Mouse (Mus musculus): Measurements from ENCODE around the gene Sdhaf3. TPM values are rescaled to one million over a fixed set of nuclear protein-coding genes. Genes with fewer than 3 reads are reported as not detected.
"Not testable (repeated sequence)": the region's sequence is repeated elsewhere in the genome, so short reads cannot be mapped to it uniquely, and the experiment has no call there.

Gene Sdhaf3
- total RNA-seq (2015; ENCODE audit: low replicate concordance) = 0.63 TPM in 1 of 2 replicates, not detected in the other
- total RNA-seq (2017; ENCODE audit: low replicate concordance) = 0.70 TPM in 1 of 2 replicates, not detected in the other

DNA sequence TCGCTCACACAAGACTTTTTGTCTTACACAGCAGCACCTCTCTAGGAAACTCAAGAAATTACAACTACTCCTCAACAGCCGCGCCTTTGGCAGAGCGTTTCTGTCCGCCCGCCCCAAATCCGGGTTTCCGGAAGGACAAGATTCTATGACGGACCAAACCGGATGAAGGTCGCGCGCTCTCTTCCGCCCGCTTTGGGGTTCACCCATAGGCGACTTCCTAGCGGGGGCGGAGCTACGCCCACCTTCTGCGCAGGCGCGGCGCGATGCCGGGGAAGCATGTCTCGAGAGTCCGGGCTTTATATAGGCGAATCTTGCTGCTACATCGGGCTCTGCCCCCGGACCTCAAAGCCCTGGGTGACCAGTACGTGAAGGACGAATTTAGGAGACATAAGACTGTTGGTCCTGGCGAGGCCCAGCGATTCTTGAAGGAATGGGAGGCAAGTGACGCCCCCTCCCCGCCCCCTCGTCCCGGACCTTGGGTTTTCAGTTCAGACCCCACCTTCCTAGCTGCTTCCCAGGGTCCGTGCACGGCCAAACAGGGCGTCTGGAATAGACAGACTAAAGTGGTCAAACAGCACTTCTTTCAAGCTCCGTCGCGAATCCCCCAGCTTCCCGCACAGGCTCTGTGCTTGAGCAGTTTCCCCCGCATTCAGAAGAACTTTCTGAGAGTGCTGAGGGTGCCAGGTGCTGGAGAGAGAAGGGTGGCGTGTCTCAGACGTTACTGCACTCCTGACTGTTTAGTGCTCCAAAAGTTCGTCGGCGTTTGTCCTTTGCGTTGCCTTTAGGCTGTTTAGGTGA lies at the start of gene Sdhaf3:
Sdhaf3 (plus strand) TSS at position 241 of the 798 bp plus-strand sequence.
- ATAC-seq (replicated peaks; ENCODE audit: low FRiP score, poor library complexity, severe bottlenecking) = peak; percentile 100

DNA sequence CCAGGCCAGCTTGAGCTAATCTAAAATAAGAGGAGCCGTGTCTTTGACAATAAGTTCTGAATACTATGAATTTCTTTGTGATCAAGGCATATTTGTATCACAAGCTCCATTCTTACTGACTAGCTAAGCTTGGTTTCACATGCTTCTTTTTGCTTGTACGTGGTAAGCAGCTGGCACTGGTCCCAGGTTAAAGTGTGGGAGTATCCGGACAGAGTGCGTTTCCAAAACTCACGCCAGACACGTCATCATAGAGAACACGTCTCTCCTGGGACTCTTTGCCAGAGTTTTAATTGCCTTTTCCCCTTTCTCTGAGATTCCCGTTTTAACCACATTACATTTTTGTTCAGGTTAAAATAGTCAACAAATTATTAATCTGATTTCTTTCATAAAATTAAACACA lies 46.2 kb upstream of the Sdhaf3 start:
- ATAC-seq (replicated peaks; ENCODE audit: low FRiP score, poor library complexity, severe bottlenecking) = no peak

- no peak for ATAC-seq (replicated peaks; ENCODE audit: low FRiP score, poor library complexity, severe bottlenecking)
These were observed 41.5 kb upstream of the Sdhaf3 start for GRCm38 (mm10) chr6:6914304-6914703.

GRCm38 (mm10) chr6:6914849-6915525 lies 40.8 kb upstream of the Sdhaf3 start:
- no peak for ATAC-seq (replicated peaks; ENCODE audit: low FRiP score, poor library complexity, severe bottlenecking)

DNA sequence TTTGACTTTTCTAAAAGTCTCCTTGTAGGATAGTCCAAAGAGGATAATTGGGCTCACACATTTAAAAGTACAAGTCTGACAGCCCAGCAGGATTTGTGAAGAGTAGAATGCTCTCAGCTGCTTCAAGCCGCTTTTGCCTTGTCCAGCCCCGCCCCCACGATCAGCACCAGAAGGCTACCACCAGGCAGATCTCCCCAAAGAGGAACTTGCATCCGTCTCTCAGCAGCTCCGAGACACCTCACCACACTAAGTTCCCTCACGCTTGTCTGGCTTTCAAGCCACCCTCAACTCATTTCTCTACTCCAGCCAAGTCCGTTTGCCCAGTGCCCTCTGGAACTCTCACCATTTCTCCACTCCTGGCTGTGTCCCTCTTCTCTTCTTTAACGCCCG lies 40.3 kb upstream of the Sdhaf3 start:
- no peak for ATAC-seq (replicated peaks; ENCODE audit: low FRiP score, poor library complexity, severe bottlenecking)

- no peak for ATAC-seq (replicated peaks; ENCODE audit: low FRiP score, poor library complexity, severe bottlenecking)
These were observed 38.5 kb upstream of the Sdhaf3 start for GRCm38 (mm10) chr6:6917334-6917733.

GRCm38 (mm10) chr6:6925264-6925663 lies 30.5 kb upstream of the Sdhaf3 start:
- no peak for ATAC-seq (replicated peaks; ENCODE audit: low FRiP score, poor library complexity, severe bottlenecking)

DNA sequence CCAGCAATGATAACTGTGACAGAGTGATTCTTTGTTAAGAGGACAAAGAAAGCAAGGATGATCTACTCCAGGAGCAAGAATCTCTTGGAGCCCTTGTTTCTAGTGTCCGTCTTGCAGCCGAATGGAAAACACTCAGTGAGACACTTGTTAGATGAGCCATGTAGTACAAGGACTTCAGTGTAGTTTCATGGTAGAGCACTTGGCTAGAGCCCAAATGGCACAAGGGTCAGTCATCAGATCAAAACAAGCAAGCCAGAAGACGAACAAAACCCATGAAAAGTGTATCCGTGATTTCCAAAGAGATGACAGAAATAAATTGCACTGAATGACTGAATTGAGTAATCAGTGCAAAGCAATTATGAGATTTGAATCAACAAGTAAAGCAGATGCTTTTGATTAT lies 25.0 kb upstream of the Sdhaf3 start:
- no peak for ATAC-seq (replicated peaks; ENCODE audit: low FRiP score, poor library complexity, severe bottlenecking)

DNA sequence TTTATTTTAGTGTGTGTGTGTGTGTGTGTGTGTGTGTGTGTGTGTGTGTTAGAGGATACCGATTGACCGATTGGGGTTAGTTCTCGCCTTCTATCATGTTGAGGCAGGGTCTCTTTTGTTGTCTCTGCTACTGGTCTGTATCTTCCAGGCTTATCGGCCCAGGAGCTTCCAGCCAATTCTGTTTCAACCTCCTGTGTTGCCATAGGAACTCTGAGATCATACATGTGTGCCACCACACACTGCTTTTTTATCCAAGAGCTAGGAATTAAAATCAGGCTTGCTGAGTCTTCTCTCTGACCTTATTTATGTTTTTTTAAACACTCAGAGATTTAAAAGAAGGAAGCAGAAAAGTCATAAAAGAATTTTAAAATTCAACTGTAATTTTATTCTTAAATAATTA lies 24.3 kb upstream of the Sdhaf3 start:
- ATAC-seq (replicated peaks; ENCODE audit: low FRiP score, poor library complexity, severe bottlenecking) = no peak

DNA sequence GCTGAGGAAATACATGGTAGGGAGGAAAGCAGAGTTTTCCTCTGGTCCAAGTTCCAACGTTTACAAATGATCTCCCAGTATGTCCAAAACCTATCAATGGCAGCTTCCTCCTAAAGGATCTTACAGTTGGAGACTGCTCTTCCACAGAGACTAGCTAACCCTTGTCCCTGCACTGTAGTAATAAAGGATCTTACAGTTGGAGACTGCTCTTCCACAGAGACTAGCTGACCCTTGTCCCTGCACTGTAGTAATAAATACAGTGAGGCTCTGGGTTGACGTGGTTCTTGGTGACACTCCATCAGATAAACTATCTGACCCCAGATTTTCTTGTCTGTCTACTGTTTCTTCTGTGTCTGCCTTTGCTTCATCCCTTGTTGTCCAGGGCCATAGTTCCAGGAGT lies 15.0 kb upstream of the Sdhaf3 start:
- no peak for ATAC-seq (replicated peaks; ENCODE audit: low FRiP score, poor library complexity, severe bottlenecking)

DNA sequence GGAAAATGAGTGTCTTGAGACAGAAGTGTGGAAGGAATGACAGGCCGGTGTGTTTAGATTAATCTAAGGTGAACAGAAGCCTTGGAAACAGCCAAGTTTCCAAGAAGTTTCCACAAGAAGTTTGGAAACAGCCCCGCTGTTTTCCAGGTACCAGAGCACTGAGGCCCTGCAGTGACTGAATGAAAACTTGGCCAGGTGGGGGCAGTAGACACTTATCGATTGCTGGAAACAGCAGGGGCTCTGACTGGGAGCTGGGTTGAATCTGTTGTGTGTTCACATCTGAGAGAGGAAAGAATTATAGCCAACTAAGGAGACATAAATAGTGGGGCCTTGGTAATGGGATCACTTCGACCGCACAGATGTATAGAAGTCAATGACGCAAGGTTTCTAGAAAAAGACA lies 13.0 kb upstream of the Sdhaf3 start:
- no peak for ATAC-seq (replicated peaks; ENCODE audit: low FRiP score, poor library complexity, severe bottlenecking)

DNA sequence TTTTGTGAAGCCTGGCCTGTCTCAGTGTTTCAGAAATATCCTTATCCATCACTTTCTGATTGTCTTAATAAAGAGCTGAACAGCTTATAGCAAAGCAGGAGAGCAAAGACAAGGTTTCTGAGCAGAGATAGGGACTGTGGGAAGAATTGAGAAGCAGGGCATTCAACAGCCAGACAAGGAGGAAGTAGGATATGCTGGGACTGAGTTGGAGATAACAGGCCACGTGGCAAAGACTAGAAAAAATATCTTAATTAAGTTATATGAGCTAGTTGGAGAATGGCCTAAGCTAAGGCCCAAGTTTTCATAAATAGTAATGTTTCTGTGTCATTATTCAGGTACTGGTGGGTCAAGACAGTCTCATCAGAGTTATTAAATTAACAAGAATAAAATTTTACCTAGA lies 8.2 kb upstream of the Sdhaf3 start:
- ATAC-seq (replicated peaks; ENCODE audit: low FRiP score, poor library complexity, severe bottlenecking) = no peak

DNA sequence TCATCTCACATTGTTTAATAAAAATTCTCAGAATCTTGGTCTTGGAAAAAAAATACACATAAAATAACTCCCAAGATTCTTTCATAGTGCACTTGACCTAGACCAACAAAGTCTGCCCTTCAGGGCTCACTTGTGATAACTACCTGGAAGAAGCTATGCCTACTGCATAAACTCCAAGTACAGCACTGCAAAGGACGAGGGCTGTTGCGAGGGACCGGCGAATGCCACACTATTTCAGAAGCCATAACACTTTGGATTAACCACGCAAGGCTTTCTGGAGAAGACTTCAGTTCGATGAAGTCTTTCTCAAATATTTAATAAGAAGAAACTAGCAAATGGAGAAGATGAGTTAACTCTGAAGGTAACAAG lies 425 bp upstream of the Sdhaf3 start:
- 0 out of 2 replicates have a peak, but pooled peaks have one; percentile 38 for ATAC-seq (replicated peaks; ENCODE audit: low FRiP score, poor library complexity, severe bottlenecking)

DNA sequence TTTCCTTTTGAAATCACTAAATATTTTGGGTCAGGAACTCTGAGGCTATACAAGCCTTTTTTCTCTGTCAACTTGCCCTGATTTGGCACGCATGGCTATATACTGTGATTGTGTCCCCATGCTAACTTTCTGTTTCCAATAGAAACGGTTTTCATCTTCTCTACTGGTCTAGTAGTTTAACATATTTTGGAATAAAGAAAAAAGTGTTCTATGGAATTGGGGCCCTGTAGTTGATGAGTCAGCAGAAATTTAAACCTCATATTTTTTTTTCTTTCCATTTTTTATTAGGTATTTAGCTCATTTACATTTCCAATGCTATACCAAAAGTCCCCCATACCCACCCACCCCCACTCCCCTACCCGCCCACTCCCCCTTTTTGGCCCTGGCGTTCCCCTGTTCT lies 3.4 kb downstream of the Sdhaf3 start:
- not testable (repeated sequence) for ATAC-seq (replicated peaks; ENCODE audit: low FRiP score, poor library complexity, severe bottlenecking)

DNA sequence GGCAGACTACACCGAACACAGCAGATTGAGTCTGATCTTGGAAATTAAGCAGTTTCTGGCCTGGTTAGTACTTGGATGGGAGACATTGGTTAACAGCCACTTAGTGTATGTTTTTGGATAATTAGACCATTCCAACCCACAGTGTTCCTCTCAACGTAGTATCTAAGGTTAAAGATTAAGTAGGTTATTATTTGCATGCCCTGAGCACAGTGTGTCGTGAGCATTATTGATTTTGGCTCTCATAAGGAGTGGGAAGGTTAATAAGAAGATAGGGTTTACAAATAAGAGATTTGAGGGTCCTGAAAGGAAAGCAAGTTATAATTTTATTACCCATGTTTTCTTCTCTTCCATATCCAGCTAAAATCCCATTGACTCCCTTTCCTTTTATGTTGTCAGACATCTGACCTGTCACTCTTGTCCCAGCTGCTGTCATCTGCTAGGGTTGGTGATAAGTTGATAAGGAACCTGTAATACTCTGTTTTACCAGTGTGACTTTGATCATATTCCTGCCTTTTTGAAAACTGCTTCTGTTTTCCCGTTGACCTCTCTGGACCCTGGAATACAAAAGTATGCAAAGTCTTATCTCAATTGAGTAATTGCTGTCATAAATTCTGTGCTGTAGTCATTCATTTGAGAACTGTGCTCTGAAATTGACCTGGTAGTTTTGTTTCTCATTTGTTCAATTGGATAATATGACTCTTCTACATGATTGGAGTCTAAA lies 41.6 kb downstream of the Sdhaf3 start:
- ATAC-seq (replicated peaks; ENCODE audit: low FRiP score, poor library complexity, severe bottlenecking) = no peak

GRCm38 (mm10) chr6:6997956-6998355 lies 42.2 kb downstream of the Sdhaf3 start:
- ATAC-seq (replicated peaks; ENCODE audit: low FRiP score, poor library complexity, severe bottlenecking) = no peak

DNA sequence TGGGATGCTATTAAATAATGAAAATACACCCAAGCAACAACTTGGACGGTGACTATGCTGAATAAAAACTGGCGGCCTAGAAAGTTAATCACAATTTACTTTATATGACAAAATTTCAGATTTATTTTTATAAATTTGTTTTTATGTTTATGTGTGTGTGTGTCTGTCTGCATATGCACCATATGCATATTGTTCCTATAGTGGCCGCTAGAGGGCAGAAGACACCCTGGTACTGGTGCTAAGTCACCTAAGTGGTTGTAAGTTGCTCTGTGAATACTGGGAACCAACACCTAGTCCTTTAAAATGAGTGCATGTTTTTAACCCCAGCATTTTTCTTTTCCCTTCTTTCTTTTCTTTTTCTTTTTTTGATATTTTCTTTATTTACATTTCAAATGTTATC lies 43.2 kb downstream of the Sdhaf3 start:
- no peak for ATAC-seq (replicated peaks; ENCODE audit: low FRiP score, poor library complexity, severe bottlenecking)

DNA sequence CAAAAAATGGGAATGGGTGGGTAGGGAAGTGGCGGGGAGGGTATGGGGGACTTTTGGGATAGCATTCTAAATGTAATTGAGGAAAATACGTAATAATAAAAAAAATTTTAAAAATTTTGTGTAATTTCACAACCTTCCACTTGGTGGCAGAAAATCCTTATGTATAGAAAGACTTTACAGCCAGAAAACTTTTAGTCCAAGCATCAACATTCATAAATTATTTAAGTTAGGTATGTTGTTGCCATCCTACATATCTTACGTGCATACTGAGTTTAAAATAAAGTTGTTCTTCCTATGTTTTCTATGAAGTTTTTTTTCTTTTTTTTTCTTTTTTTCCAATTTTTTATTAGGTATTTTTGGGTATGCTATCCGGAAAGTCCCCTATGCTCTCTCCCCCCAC lies 47.3 kb downstream of the Sdhaf3 start:
- no peak for ATAC-seq (replicated peaks; ENCODE audit: low FRiP score, poor library complexity, severe bottlenecking)

GRCm38 (mm10) chr6:7004005-7004404 lies 48.2 kb downstream of the Sdhaf3 start:
- ATAC-seq (replicated peaks; ENCODE audit: low FRiP score, poor library complexity, severe bottlenecking) = no peak

GRCm38 (mm10) chr6:7038087-7038486 lies 82.3 kb downstream of the Sdhaf3 start:
- ATAC-seq (replicated peaks; ENCODE audit: low FRiP score, poor library complexity, severe bottlenecking) = no peak

DNA sequence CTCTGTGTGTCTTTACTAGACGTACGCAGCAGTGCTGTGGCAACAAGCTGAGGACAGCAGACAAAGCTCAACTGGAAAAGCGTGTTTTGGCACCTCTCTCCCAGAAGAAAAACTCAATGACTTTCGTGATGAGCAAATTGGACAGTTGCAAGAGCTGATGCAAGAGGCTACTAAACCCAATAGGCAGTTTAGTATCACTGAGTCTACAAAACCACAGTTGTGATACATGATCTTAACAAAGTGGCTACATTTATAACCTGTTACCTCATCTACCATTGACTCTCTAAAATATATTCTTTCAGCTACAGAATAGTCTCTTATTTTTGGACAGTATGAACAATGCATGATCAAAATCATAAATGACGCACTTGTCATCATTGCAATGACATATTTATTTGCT lies 83.0 kb downstream of the Sdhaf3 start:
- ATAC-seq (replicated peaks; ENCODE audit: low FRiP score, poor library complexity, severe bottlenecking) = no peak

All from erythroblast, adult 5-6 weeks (primary cell).